Mouse (Mus musculus) embryonic facial prominence, embryonic 10.5 days (tissue): ENCODE data around the gene Treml4. TPM values are rescaled to one million over a fixed set of nuclear protein-coding genes. Genes with fewer than 3 reads are reported as not detected.
A peak's percentile ranks its signal among the peaks of the same experiment; 100 is the strongest.

Experiments used
- DNase-seq: peaks from one replicate; pipeline ENCODE4 v3.0.0-alpha.2; 2017; ENCODE audit warnings: low spot score
- H3K27ac ChIP-seq: fragments of 300-500 bp; sonication (generic); replicated peaks from 2 replicates; pipeline ENCODE4 v1.5.1; 2016; ENCODE audit warnings: mild to moderate bottlenecking
- H3K27me3 ChIP-seq: fragments of 300-500 bp; sonication (generic); replicated peaks from 2 replicates; pipeline ENCODE4 v1.6.1; 2016; ENCODE audit warnings: low read depth, mild to moderate bottlenecking; ENCODE audit not compliant: poor library complexity, severe bottlenecking
- H3K36me3 ChIP-seq: fragments of 300-500 bp; sonication (generic); replicated peaks from 2 replicates; pipeline ENCODE4 v1.6.1; 2016; ENCODE audit warnings: mild to moderate bottlenecking, moderate library complexity
- H3K4me1 ChIP-seq: fragments of 300-500 bp; sonication (generic); 2 replicates; pipeline ENCODE4 v1.6.1; 2016
- H3K4me3 ChIP-seq: fragments of 300-500 bp; sonication (generic); 2 replicates; pipeline ENCODE4 v1.5.1; 2016; ENCODE audit warnings: mild to moderate bottlenecking, moderate library complexity
- H3K9me3 ChIP-seq: fragments of 300-500 bp; sonication (generic); 2 replicates; pipeline ENCODE4 v1.6.1; 2016; ENCODE audit warnings: mild to moderate bottlenecking
- WGBS: fragments of 180-500 bp; shearing (Covaris S2); methylation state at CpG from one replicate; pipeline ENCODE4 v1.1.7; 2016; 5-methylcytosine and 5-hydroxymethylcytosine counted together
- polyA plus RNA-seq: library from polyadenylated mRNA; unstranded; fragments of >200 nt; fragmentation: Nextera tagmentation; extraction: Ambion mirVana; gene quantifications from 2 replicates; pipeline ENCODE4 v1.2.1, GENCODE M21; 2016

Treml4 gene
- polyA plus RNA-seq, 1 experiment from 2014 or later, result 0.11 TPM

- Histone ChIP-seq H3K36me3 (no peaks in the 10 kb centered on the region), H3K4me1 (peaks cover 34% of the 10 kb centered on the region), H3K9me3 (no peaks in the 10 kb centered on the region), H3K27ac (no peak overlapping the region), H3K4me3 (no peak overlapping the region), H3K27me3 (no peaks in the 10 kb centered on the region)
- 81% methylated on average over 4 of the region's 4 CpGs for WGBS
- DNase-seq, result no peak
These were observed 14.9 kb downstream of the Treml4 start for GRCm38 (mm10) chr17:48279002-48279401.

GRCm38 (mm10) chr17:48280943-48281738 is 17.0 kb downstream of the Treml4 start:
- Histone ChIP-seq H3K27me3 (no peaks in the 10 kb centered on the region), H3K27ac (peak overlapping the region; percentile 87), H3K4me3 (peak overlapping the region; percentile 52), H3K9me3 (no peaks in the 10 kb centered on the region), H3K36me3 (no peaks in the 10 kb centered on the region), H3K4me1 (peaks cover 30% of the 10 kb centered on the region)
- WGBS, result 27% methylated on average over 18 of the region's 18 CpGs
- DNase-seq, result peak; percentile 60

GRCm38 (mm10) chr17:48281739-48282085 is 17.6 kb downstream of the Treml4 start:
- no peaks in the 10 kb centered on the region for H3K36me3 ChIP-seq
- peak overlapping the region; percentile 87 for H3K27ac ChIP-seq
- peak; percentile 71 for DNase-seq
- H3K4me1 ChIP-seq, result peaks cover 30% of the 10 kb centered on the region
- no peaks in the 10 kb centered on the region for H3K27me3 ChIP-seq
- 4% methylated on average over 3 of the region's 3 CpGs for WGBS
- H3K4me3 ChIP-seq, result peak overlapping the region; percentile 52
- H3K9me3 ChIP-seq, result no peaks in the 10 kb centered on the region

- no peak overlapping the region for H3K27ac ChIP-seq
These were observed 22.7 kb downstream of the Treml4 start for GRCm38 (mm10) chr17:48286765-48287164.

GRCm38 (mm10) chr17:48287276-48287675 is 23.2 kb downstream of the Treml4 start:
- Histone ChIP-seq H3K27me3 (no peaks in the 10 kb centered on the region), H3K4me1 (peaks cover 10% of the 10 kb centered on the region)
- no peak for DNase-seq

More at GRCm38 (mm10) chr17:48286765-48287164, 22.7 kb downstream of the Treml4 start:
- no peak for DNase-seq
- WGBS, result 64% methylated on average over 1 of the region's 1 CpGs
- Histone ChIP-seq H3K36me3 (no peaks in the 10 kb centered on the region), H3K27me3 (no peaks in the 10 kb centered on the region), H3K9me3 (no peaks in the 10 kb centered on the region), H3K4me3 (no peak overlapping the region), H3K4me1 (peaks cover 15% of the 10 kb centered on the region)

GRCm38 (mm10) chr17:48293500-48294194 is 29.6 kb downstream of the Treml4 start:
- Histone ChIP-seq H3K27me3 (no peaks in the 10 kb centered on the region), H3K9me3 (no peaks in the 10 kb centered on the region), H3K4me3 (no peak overlapping the region), H3K27ac (no peak overlapping the region), H3K4me1 (no peaks in the 10 kb centered on the region), H3K36me3 (no peaks in the 10 kb centered on the region)
- no peak for DNase-seq
- WGBS, result 86% methylated on average over 5 of the region's 5 CpGs

More at GRCm38 (mm10) chr17:48287276-48287675, 23.2 kb downstream of the Treml4 start:
- H3K9me3 ChIP-seq, result no peaks in the 10 kb centered on the region
- H3K36me3 ChIP-seq, result no peaks in the 10 kb centered on the region
- no peak overlapping the region for H3K27ac ChIP-seq
- H3K4me3 ChIP-seq, result no peak overlapping the region
- WGBS, result 59% methylated on average over 2 of the region's 2 CpGs

GRCm38 (mm10) chr17:48299203-48299602 is 35.1 kb downstream of the Treml4 start, which contains the start of gene Treml2:
Treml2 (plus strand) TSS chr17:48299498.
- Histone ChIP-seq H3K4me3 (peak within 1 kb of the TSS; percentile 20; the same call in 1 of the 2 replicates), H3K27ac (0 out of 2 replicates have a peak within 1 kb of the TSS, but pooled peaks have one; percentile 51), H3K27me3 (no peaks in the 10 kb centered on the region), H3K9me3 (no peaks in the 10 kb centered on the region), H3K36me3 (no peaks in the 10 kb centered on the region), H3K4me1 (peaks cover 12% of the 10 kb centered on the region)
- 40% methylated on average over 3 of the region's 4 CpGs for WGBS
- DNase-seq, result peak; percentile 24

- H3K4me3 ChIP-seq, result no peak overlapping the region
- no peaks in the 10 kb centered on the region for H3K36me3 ChIP-seq
- WGBS, result 62% methylated on average over 7 of the region's 7 CpGs
- DNase-seq, result no peak
- no peaks in the 10 kb centered on the region for H3K9me3 ChIP-seq
- H3K27ac ChIP-seq, result 0 out of 2 replicates have a peak overlapping the region, but pooled peaks have one; percentile 51
- H3K27me3 ChIP-seq, result no peaks in the 10 kb centered on the region
- peaks cover 12% of the 10 kb centered on the region for H3K4me1 ChIP-seq
These were observed 35.7 kb downstream of the Treml4 start for GRCm38 (mm10) chr17:48299756-48300155.

GRCm38 (mm10) chr17:48300199-48300598 is 36.1 kb downstream of the Treml4 start:
- Histone ChIP-seq H3K27me3 (no peaks in the 10 kb centered on the region), H3K36me3 (no peaks in the 10 kb centered on the region), H3K4me1 (peaks cover 12% of the 10 kb centered on the region), H3K9me3 (no peaks in the 10 kb centered on the region), H3K27ac (0 out of 2 replicates have a peak overlapping the region, but pooled peaks have one; percentile 51), H3K4me3 (peak overlapping the region; percentile 20; the same call in 1 of the 2 replicates)
- 66% methylated on average over 7 of the region's 7 CpGs for WGBS
- DNase-seq, result no peak

GRCm38 (mm10) chr17:48300861-48301260 is 36.8 kb downstream of the Treml4 start:
- Histone ChIP-seq H3K4me1 (peaks cover 12% of the 10 kb centered on the region), H3K27ac (no peak overlapping the region), H3K27me3 (no peaks in the 10 kb centered on the region), H3K9me3 (no peaks in the 10 kb centered on the region), H3K36me3 (no peaks in the 10 kb centered on the region), H3K4me3 (0 out of 2 replicates have a peak overlapping the region, but pooled peaks have one; percentile 20)
- WGBS, result 78% methylated on average over 9 of the region's 9 CpGs
- DNase-seq, result no peak

GRCm38 (mm10) chr17:48301792-48302191 is 37.7 kb downstream of the Treml4 start:
- Histone ChIP-seq H3K27ac (no peak overlapping the region), H3K4me3 (no peak overlapping the region), H3K9me3 (no peaks in the 10 kb centered on the region), H3K27me3 (no peaks in the 10 kb centered on the region), H3K36me3 (no peaks in the 10 kb centered on the region), H3K4me1 (peaks cover 12% of the 10 kb centered on the region)
- 87% methylated on average over 5 of the region's 5 CpGs for WGBS
- DNase-seq, result no peak

GRCm38 (mm10) chr17:48312124-48312523 is 48.0 kb downstream of the Treml4 start:
- Histone ChIP-seq H3K27ac (no peak overlapping the region), H3K4me3 (no peak overlapping the region), H3K4me1 (no peaks in the 10 kb centered on the region), H3K36me3 (no peaks in the 10 kb centered on the region), H3K9me3 (no peaks in the 10 kb centered on the region), H3K27me3 (no peaks in the 10 kb centered on the region)
- WGBS, result 83% methylated on average over 2 of the region's 2 CpGs
- DNase-seq, result no peak
